ENCODE assay signal across 8 mouse cellular contexts in the genomic region with DNA sequence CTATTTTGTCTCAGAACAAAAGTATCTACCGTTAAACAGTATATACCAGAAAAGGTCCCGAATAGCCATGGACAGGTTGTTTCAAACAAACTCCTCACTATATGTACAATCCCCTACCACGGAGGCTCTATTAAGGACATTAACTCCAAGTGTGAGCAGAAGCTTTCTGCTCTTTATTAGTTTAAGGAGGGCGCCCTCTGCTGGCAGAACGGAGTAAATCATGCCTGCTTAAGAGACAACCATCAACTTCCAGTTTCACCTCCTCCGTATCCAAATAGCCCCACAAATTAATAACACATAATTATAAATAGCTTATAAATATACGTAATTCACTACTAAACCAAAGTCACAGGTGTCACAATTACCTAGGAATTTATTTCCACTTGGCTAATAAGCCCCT.
A peak's percentile ranks its signal among the peaks of the same experiment; 100 is the strongest.
DNase-seq lines count a peak whose midpoint lies in the region; ATAC-seq and TF ChIP-seq lines count a peak whose summit lies in the region.

No protein-coding gene starts in this region.

- no peak overlapping the region for H3K4me3 ChIP-seq in cortical plate, adult 2 months (ENCODE audit: insufficient read depth, low read length)
- H3K4me3 ChIP-seq in heart, embryonic 10.5 days, result no peak overlapping the region

- no peaks in the 10 kb centered on the region for H3K9me3 ChIP-seq in heart, embryonic 10.5 days

- peak; percentile 67 for TF ChIP-seq CTCF in cortical plate, adult 2 months (IDR thresholded peaks at IDR 0.05; ENCODE audit: extremely low read depth, insufficient read depth, low read length)

- 5% methylated on average over 7 of the region's 7 CpGs for WGBS in heart, embryonic 10.5 days

- peaks cover 15% of the 10 kb centered on the region; the same call in 1 of the 2 replicates for H3K36me3 ChIP-seq in heart, embryonic 10.5 days

- H3K27ac ChIP-seq in cortical plate, adult 2 months (ENCODE audit: insufficient read depth, low read length), result no peak overlapping the region
- H3K27ac ChIP-seq in heart, embryonic 10.5 days, result no peak overlapping the region

- DNase-seq in cerebellum, adult 11 months, result peak; percentile 86
- peak; percentile 87 for DNase-seq in ZHBTc4 (ENCODE audit: low read depth, low spot score)
- peak; percentile 88 for DNase-seq in heart, embryonic 10.5 days (ENCODE audit: low spot score)
- peak; percentile 84 for DNase-seq in left cerebral cortex, adult 11 months (ENCODE audit: low spot score)
- peak; percentile 92 to 97 for DNase-seq in spleen, postnatal 10 days (ENCODE audit: low spot score in 2 of 2)

- TF ChIP-seq POLR2A in cortical plate, adult 2 months (IDR thresholded peaks at IDR 0.05; ENCODE audit: extremely low read depth, insufficient read depth, low read length), result no peak

- H3K27me3 ChIP-seq in heart, embryonic 10.5 days (ENCODE audit: insufficient read depth, poor library complexity, severe bottlenecking), result no peaks in the 10 kb centered on the region

- no peaks in the 10 kb centered on the region; the same call in 1 of the 2 replicates for H3K4me1 ChIP-seq in cortical plate, adult 2 months (ENCODE audit: control insufficient read depth, insufficient read depth, low read length)
- H3K4me1 ChIP-seq in heart, embryonic 10.5 days, result peaks cover 37% of the 10 kb centered on the region

- no peak for ATAC-seq in cerebellum, adult (ENCODE audit: insufficient number of reproducible peaks, low FRiP score, low TSS enrichment)
- peak; percentile 46 for ATAC-seq in megakaryocyte, adult 5-6 weeks (ENCODE audit: poor library complexity, severe bottlenecking)
